Mouse (Mus musculus) neural tube, embryonic 10.5 days (tissue): ENCODE results near the gene Maco1.

Experiments
- DNase-seq: peaks from one replicate; pipeline ENCODE4 v3.0.0-alpha.2; 2017; ENCODE audit warnings: low spot score; ENCODE audit errors: extremely low spot score

Maco1 gene

GRCm38 (mm10) chr4:134853259-134853636, at the start of gene Maco1:
Gene Maco1, minus strand, starts transcription at chr4:134853345.
- peak; percentile 98 for DNase-seq

GRCm38 (mm10) chr4:134901126-134901525, 48.0 kb upstream of the Maco1 start:
- no peak for DNase-seq

- no peak for DNase-seq
These were observed 44.1 kb upstream of the Maco1 start for GRCm38 (mm10) chr4:134897256-134897655.

- DNase-seq: no peak
These were observed 39.0 kb upstream of the Maco1 start for GRCm38 (mm10) chr4:134892096-134892495.

- no peak for DNase-seq
These were observed 31.2 kb upstream of the Maco1 start for GRCm38 (mm10) chr4:134884364-134884763.

- no peak for DNase-seq
These were observed 30.7 kb upstream of the Maco1 start for GRCm38 (mm10) chr4:134883808-134884207.

GRCm38 (mm10) chr4:134883266-134883665, 30.1 kb upstream of the Maco1 start:
- no peak for DNase-seq

GRCm38 (mm10) chr4:134880041-134880440, 26.9 kb upstream of the Maco1 start:
- no peak for DNase-seq

- DNase-seq: peak; percentile 68
These were observed 26.4 kb upstream of the Maco1 start for GRCm38 (mm10) chr4:134879410-134879981.

- DNase-seq: no peak
These were observed 23.0 kb upstream of the Maco1 start for GRCm38 (mm10) chr4:134876171-134876570.

- no peak for DNase-seq
These were observed 18.8 kb upstream of the Maco1 start for GRCm38 (mm10) chr4:134871950-134872349.

GRCm38 (mm10) chr4:134871477-134871876, 18.3 kb upstream of the Maco1 start:
- no peak for DNase-seq

GRCm38 (mm10) chr4:134869815-134870375, 16.8 kb upstream of the Maco1 start:
- DNase-seq: no peak

- DNase-seq: no peak
These were observed 16.1 kb upstream of the Maco1 start for GRCm38 (mm10) chr4:134869068-134869730.

GRCm38 (mm10) chr4:134868490-134868889, 15.3 kb upstream of the Maco1 start:
- DNase-seq: no peak

GRCm38 (mm10) chr4:134868065-134868464, 14.9 kb upstream of the Maco1 start:
- DNase-seq: no peak

GRCm38 (mm10) chr4:134867661-134868060, 14.5 kb upstream of the Maco1 start:
- no peak for DNase-seq

GRCm38 (mm10) chr4:134867213-134867612, 14.1 kb upstream of the Maco1 start:
- no peak for DNase-seq

- DNase-seq: no peak
These were observed 12.6 kb upstream of the Maco1 start for GRCm38 (mm10) chr4:134865789-134866188.

GRCm38 (mm10) chr4:134865340-134865739, 12.2 kb upstream of the Maco1 start:
- no peak for DNase-seq

GRCm38 (mm10) chr4:134863937-134864729, 11.0 kb upstream of the Maco1 start, which contains the start of gene Rhd:
Gene Rhd, plus strand, starts transcription at chr4:134864536.
- DNase-seq: no peak

GRCm38 (mm10) chr4:134862996-134863395, 9.9 kb upstream of the Maco1 start:
- DNase-seq: no peak
